Mouse (Mus musculus) gonadal fat pad, adult 2 months (tissue): ENCODE measurements around the gene Thrb. TPM values are rescaled to one million over a fixed set of nuclear protein-coding genes. Genes with fewer than 3 reads are reported as not detected.

Source experiments
- DNase-seq: peaks from one replicate; pipeline ENCODE4 v3.0.0-alpha.2; 2012; ENCODE audit warnings: low read depth
- polyA plus RNA-seq: library from polyadenylated mRNA; depleted of rRNA; stranded (reverse); fragments of >200 nt; gene quantifications from 2 replicates; pipeline ENCODE4 v1.2.3, GENCODE M21; 2012

Gene Thrb
- polyA plus RNA-seq, 1 experiment, result 5.5 TPM

DNA sequence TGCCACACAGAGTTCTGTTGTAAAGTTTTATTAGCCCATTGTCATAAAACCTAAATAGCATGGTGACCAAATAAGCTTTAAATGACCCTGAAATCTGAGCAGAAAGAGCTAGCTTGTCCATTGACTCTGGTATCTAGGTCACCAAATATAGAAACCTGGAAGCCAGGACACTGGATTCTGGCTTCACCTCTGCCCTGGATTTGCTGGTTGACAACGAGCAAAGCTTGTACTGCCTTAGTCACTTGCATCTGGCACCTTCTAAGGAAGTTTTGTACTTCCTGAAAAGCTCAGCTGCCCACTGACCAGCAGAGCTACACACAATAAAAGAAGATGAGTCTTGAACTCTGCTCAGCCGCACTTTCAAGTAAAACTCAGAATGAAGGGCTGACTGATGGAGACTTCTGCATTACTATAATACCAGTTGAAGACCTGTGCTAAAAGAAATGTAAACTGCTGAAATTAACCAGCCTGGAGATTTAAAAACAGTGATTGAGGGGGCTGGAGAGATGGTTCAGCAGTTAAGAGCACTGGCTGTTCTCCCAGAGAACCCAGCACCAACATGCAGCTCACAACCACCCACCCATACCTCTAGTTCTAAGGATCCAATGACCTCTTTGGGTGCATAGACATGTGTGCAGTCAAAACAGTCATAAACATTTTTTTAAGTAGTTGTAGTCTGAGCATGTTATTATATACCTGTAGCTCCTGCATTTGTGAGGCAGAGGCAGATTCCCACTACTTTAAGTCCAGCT is 369.3 kb downstream of the Thrb start:
- no peak for DNase-seq

DNA sequence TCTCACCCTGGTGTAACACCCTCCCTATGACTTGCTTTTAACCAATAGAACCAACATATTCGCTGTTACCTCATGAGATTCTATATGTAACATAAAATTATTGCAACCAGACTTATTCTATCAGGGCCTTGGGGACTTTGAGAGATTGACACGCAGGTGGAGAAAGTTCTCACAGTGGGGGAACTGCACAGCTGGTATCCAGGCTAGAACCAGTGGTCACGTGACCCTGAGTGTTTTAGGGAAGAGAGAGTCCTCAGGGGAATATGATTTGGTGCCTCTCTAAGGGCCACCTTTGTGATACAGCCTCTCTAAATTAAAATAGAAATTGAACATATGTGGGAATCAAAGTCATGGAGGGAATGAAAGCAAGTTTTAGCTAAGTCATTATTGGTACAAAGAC is 371.9 kb downstream of the Thrb start:
- no peak for DNase-seq

DNA sequence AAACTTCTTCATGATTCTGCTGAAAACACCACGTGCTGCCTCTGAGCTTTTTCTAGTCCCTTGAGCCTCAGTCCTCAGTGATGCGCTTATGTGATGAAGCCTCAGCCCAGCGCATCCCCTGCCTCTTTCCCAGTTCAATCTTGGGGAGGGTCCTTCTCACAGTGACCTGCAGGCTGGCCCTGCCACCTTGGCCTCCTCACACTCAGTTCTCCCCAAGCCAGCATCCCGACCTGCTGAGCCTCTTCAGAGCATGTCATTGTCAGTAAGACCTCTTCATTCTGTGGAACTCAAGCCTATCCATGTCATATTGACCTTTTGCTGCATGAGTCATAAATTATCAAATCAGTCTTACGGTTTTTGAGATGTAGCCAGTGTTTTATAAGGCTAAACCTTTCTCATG is 376.5 kb downstream of the Thrb start:
- DNase-seq, result no peak

DNA sequence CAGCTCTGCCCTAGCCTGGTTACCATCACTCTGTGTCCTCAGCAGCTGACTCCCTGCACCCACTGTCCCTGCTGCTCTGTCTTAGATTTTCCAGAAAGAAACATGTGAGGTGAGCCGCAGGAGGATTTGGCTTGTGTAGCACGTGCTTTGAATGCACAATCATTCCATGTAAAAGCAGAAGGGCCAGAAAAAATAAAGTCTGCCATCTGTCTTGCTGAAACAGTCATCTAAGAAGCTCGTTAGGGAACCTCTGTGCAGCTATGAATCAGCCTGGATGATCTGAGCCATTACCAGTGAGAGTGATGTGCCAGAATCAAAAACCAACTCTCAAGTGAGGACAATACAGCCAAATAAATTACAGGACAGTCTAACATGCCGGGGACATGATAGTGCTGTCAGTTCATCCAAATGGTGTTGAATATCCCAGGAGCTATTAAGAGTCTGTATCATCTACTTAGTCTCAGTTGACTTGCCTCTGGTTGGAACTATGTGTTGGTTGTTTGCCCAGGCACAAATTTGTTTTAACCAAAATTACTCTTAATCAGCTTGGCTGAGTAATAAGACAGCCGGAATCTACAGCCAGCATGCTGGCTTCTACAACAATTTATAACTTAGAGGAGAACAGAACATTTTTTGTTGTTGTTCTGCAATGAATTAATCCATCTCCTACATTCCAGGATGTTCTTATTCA is 402.2 kb downstream of the Thrb start:
- DNase-seq, result no peak
